Mouse (Mus musculus): ENCODE data around the gene Olfr270. TPM values are rescaled to one million over a fixed set of nuclear protein-coding genes. Genes with fewer than 3 reads are reported as not detected.

Olfr270 gene
- not detected in 2 replicates for polyA plus RNA-seq (2012)

DNA sequence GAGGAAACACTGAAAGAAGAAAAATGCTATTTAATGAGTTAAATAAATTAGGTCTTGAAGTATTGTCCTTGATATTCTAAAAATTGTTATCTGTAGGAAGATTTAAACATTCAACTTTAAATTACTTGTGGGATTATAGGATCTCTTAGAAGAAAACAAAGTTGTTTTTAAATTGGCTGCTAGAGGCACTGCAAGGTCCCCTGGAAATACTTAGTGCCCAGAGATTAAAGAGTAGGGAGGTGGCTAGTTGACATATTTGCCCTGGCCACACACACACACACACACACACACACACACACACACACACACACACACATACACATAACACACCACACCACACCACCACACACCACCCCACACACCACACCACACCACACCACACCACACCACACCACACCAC lies at the start of gene Olfr270:
Gene Olfr270 (plus strand): TSS at position 301 of the 400 bp plus-strand sequence.
- no peak for TF ChIP-seq GATA1 (IDR thresholded peaks at IDR 0.05; ENCODE audit: low read length)

- no peak for TF ChIP-seq GATA1 (IDR thresholded peaks at IDR 0.05; ENCODE audit: low read length)
These were observed 47.6 kb upstream of the Olfr270 start for GRCm38 (mm10) chr4:52916659-52917310.

DNA sequence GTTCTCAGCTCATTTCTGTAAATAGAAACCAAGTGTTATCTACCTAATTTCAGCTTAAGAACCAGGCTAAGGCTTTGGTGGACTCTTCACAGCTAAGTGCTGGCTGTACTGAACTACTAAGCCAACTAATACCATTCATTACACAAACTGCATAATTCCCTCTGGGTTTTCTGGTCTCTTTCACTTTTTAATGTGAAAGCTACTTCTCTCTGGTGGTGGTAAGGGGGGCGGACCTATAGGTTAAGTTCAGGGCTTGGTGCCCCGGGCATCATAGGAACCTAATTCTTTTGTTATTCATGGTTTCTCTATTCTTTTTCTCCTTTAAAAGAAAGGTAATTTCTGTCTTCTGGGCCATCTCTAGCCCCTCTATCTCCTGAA lies 47.0 kb upstream of the Olfr270 start:
- no peak for TF ChIP-seq GATA1 (IDR thresholded peaks at IDR 0.05; ENCODE audit: low read length)

GRCm38 (mm10) chr4:52919078-52919477 lies 45.3 kb upstream of the Olfr270 start, which contains the start of gene Olfr272:
Olfr272 (minus strand) TSS chr4:52919178.
- TF ChIP-seq GATA1 (IDR thresholded peaks at IDR 0.05; ENCODE audit: low read length): no peak

- TF ChIP-seq GATA1 (IDR thresholded peaks at IDR 0.05; ENCODE audit: low read length): no peak
These were observed 33.9 kb upstream of the Olfr270 start for GRCm38 (mm10) chr4:52930480-52930879.

- TF ChIP-seq GATA1 (IDR thresholded peaks at IDR 0.05; ENCODE audit: low read length): no peak
These were observed 17.7 kb upstream of the Olfr270 start for GRCm38 (mm10) chr4:52946665-52947064.

DNA sequence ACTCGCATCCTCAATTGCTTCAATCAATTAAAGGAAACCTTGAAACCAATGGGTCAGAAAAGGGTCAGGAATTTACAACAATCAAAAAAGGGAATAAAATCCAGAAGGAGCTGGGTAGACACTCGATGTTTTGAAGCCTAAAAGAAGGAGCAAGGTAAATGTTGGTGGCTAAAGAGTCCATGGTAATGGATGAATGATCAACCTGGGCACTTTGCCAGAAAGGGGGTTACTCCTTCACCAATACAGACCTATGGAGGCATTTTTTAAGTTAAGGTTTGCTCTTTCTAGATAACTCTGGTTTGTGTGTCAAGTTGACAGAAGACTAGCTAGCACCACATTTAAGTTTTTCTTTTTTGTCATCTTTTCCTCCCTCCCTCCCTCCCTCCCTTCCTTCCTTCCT lies 15.3 kb upstream of the Olfr270 start:
- no peak for TF ChIP-seq GATA1 (IDR thresholded peaks at IDR 0.05; ENCODE audit: low read length)

DNA sequence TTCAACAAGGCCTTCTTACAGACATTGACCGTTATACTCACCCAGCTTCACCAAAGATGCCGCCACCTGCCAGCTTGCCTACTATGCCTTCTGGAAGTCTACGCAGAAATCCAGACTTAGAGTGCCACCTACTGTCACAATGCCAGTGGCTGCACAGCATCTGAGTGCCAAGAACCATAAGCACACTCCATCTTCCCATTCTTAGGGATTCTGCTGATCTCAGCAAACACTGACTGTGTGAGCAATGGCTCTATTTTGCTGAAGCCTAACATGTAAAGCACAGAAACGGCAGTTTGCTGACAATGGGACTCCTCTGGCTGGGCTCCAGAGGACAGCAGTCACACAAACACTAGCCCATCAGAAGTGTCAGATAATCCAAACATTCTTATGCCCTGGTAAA lies 5.7 kb upstream of the Olfr270 start:
- no peak for TF ChIP-seq GATA1 (IDR thresholded peaks at IDR 0.05; ENCODE audit: low read length)

- no peak for TF ChIP-seq GATA1 (IDR thresholded peaks at IDR 0.05; ENCODE audit: low read length)
These were observed 20.9 kb downstream of the Olfr270 start for GRCm38 (mm10) chr4:52985216-52985615.

- TF ChIP-seq GATA1 (IDR thresholded peaks at IDR 0.05; ENCODE audit: low read length): no peak
These were observed 21.9 kb downstream of the Olfr270 start for GRCm38 (mm10) chr4:52986266-52986665.

DNA sequence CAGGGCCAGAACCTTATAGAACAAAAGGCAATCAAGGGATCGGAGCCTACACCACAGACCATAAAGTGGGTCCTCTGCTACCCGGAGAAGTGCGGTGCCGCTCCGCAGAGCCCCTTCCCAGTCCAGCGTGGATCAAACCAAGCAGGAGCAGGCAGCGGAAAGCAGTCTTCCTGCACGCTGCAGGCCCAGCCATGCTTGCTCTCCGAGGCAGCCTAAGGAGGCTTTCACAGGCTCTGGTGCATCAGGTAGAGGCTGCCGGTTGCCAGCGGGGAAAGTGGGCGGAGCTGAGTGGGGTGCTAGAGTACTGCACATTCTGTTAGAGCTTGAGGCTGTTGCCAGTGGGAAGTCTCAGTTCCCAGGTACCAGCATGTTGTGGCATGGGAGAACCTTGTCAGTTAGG lies 24.9 kb downstream of the Olfr270 start, which contains the start of gene Nipsnap3a:
Gene Nipsnap3a (plus strand): TSS at position 25 of the 400 bp plus-strand sequence.
- no peak for TF ChIP-seq GATA1 (IDR thresholded peaks at IDR 0.05; ENCODE audit: low read length)

GRCm38 (mm10) chr4:52999449-52999848 lies 35.1 kb downstream of the Olfr270 start:
- TF ChIP-seq GATA1 (IDR thresholded peaks at IDR 0.05; ENCODE audit: low read length): no peak

DNA sequence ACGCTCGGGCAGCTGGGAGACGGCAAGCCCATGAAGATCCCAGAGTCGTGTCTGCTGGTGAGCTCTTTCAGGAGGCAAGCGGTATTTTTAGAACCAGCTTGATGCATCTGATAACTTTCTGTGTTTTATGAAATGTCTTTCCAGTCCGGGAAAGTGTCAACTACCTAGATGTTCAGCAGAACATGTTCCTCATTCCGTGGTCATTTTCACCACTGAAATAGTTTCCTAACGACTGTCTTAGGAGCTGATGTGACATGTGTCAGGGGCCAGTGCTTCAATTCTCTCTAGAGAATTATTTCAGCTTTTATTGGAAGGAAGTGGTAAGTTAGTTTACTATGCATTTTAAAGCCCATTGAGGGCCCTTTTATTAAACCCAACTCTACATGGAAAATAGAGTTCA lies 35.8 kb downstream of the Olfr270 start:
- no peak for TF ChIP-seq GATA1 (IDR thresholded peaks at IDR 0.05; ENCODE audit: low read length)

GRCm38 (mm10) chr4:53009183-53009582 lies 44.8 kb downstream of the Olfr270 start:
- TF ChIP-seq GATA1 (IDR thresholded peaks at IDR 0.05; ENCODE audit: low read length): no peak

DNA sequence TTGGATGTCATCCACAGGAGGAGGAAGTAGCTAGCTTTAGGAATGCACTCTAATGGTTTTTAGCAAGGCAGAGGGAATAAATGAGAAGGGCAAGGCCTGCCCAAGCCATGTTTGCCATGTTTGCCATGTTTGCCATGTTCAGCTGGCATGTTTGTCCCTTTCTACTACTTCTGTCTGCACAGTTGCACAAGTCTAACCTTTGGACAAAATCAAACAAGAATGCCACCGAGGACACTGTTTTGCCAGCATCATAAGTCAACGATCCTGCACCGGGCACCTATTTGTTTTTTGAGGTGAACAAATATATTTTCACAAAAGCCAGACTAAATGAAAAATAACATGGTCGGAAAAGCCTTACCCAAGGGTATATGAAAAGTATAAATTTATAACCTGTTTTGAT lies 45.5 kb downstream of the Olfr270 start:
- TF ChIP-seq GATA1 (IDR thresholded peaks at IDR 0.05; ENCODE audit: low read length): no peak

GRCm38 (mm10) chr4:53011732-53012361 lies 47.5 kb downstream of the Olfr270 start, which contains the start of gene Nipsnap3b:
Nipsnap3b (plus strand) TSS chr4:53011880.
- no peak for TF ChIP-seq GATA1 (IDR thresholded peaks at IDR 0.05; ENCODE audit: low read length)

DNA sequence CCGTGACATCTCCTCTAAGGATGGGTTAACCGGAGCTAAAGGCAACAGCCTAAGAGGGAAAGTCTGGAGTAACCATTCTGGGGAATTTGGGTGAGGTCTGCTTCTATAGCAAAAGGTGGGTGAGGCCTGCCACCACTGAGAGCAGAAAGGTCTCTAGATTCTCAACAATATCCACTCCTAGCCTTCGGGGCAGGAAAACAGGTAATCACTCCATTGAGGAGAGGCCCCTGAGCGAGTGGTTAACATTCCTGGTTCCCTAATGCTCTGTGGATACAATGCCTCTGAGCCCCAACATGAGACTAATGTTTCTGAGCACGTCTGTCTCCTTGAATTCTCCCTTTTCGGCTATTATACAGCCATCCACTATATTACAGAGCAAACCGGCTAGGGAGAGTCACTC lies 50.1 kb downstream of the Olfr270 start:
- no peak for TF ChIP-seq GATA1 (IDR thresholded peaks at IDR 0.05; ENCODE audit: low read length)

All from G1E-ER4 (cell line).